Mouse (Mus musculus) limb, embryonic 11.5 days (tissue): ENCODE results near the gene Csrp1. TPM values are rescaled to one million over a fixed set of nuclear protein-coding genes. Genes with fewer than 3 reads are reported as not detected.

Experiments used
- polyA plus RNA-seq: library from polyadenylated mRNA; unstranded; fragments of >200 nt; fragmentation: Nextera tagmentation; extraction: Ambion mirVana; gene quantifications from 2 replicates; pipeline ENCODE4 v1.2.1, GENCODE M21; 2014

Gene Csrp1
- polyA plus RNA-seq, 1 experiment from 2014 or later = 51.2 TPM

Other genes with a start within 250 kb of the Csrp1 start
- gene Nav1, start 112.8 kb upstream of the Csrp1 start, polyA plus RNA-seq = 16.4 and 16.7 TPM in 2 replicates
- 32.8 and 33.3 TPM in 2 replicates for gene Phlda3, start 46.1 kb downstream of the Csrp1 start, polyA plus RNA-seq
- 13.7 and 19.4 TPM in 2 replicates for gene Tnni1, start 59.4 kb downstream of the Csrp1 start, polyA plus RNA-seq
- gene Lad1, start 98.5 kb downstream of the Csrp1 start, polyA plus RNA-seq = 4.5 TPM in 2 replicates
- 6.0 and 7.3 TPM in 2 replicates for gene Tnnt2, start 116.3 kb downstream of the Csrp1 start, polyA plus RNA-seq
- gene Pkp1, start 199.1 kb downstream of the Csrp1 start, polyA plus RNA-seq = 0.71 and 0.79 TPM in 2 replicates